Mouse (Mus musculus) layer of hippocampus, adult 2 months (tissue): ENCODE measurements around the gene Pcdh8. TPM values are rescaled to one million over a fixed set of nuclear protein-coding genes. Genes with fewer than 3 reads are reported as not detected.
A peak's percentile ranks its signal among the peaks of the same experiment; 100 is the strongest.

ENCODE experiments used
- DNase-seq, 2 experiments: peaks; one replicate each; pipeline ENCODE4 v3.0.0; 2022; ENCODE audit warnings: low spot score in 2 of 2
- H3K27ac ChIP-seq: fragments of 200-600 bp; 2 replicates; pipeline ENCODE4 v1.8.1; 2022
- H3K4me3 ChIP-seq: fragments of 200-600 bp; 2 replicates; pipeline ENCODE4 v1.8.1; 2022; ENCODE audit warnings: mild to moderate bottlenecking
- CTCF ChIP-seq: fragments of 200-600 bp; conservative IDR thresholded peaks from 2 replicates; pipeline ENCODE4 v1.8.1; 2022; ENCODE audit warnings: antibody characterized with exemption, mild to moderate bottlenecking, moderate library complexity
- total RNA-seq, 2 experiments: library from RNA; stranded (reverse); gene quantifications; 2 replicates each; pipeline ENCODE4 v1.2.3; 2021

The Pcdh8 gene
- total RNA-seq, 2 experiments from 2014 or later = 75.7 to 81.7 TPM

- DNase-seq = peak in 1 of 2 experiments; percentile 24
- TF ChIP-seq CTCF = no peak
- Histone ChIP-seq H3K27ac (peak overlapping the region; percentile 93), H3K4me3 (peak overlapping the region; percentile 68)
Observed at GRCm38 (mm10) chr14:79771802-79772511, 845 bp upstream of the Pcdh8 start.

DNA sequence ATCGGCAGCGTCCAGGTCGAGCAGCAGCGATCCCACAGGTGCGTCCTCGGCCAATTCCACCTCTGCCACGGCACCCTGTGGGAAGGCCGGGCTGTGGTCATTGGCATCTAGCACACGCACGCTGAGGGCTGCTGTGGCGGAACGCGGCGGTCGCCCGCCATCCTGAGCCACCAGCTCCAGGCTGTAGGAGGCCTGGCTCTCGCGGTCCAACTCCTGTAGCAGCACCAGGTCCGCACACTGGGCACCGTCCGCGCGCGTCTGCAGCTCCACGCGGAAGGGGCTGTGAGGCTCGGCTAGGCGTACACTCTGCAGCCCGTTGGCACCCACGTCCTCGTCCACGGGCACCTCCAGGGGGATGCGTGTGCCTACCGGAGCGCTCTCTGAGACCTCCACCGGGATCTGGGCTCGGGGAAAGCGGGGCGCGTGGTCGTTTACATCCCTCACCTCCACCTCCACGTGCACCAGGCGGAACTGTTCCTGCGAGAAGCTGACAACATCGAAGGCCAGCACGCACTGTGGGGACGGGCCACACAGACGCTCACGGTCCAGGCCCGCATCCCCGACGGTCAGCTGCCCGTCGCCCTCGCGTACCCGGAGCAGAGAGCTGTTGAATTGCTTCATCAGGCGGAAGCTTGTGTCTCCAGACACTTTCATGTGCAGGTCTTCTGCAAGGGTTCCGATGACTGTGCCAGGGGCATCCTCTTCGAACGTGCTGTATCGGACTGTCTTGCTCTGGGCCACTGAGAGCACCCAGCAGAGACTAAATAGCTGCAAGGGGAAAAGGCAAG is 612 bp downstream of the Pcdh8 start:
- Histone ChIP-seq H3K27ac (peak overlapping the region; percentile 93), H3K4me3 (peak overlapping the region; percentile 68)
- no peak for TF ChIP-seq CTCF
- DNase-seq = peak in 1 of 2 experiments; percentile 21

DNA sequence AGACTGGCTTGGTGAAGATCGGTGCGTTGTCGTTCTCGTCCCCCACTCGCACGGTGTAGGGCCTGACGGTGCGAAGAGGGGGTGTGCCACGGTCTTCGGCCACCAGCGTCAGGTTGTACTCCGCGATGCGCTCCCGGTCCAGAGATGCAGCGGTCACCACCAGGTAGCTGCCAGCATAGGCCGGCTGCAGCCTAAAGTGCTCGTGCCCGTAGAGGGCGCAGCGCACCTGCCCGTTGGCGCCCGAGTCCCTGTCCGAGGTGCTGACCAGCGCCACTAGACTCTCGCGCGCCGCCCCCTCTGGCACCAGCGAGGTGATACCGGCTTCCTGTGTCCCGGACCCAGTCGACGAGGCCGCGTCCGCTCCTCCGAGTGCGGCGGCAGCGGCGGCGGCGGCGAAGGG is 1.5 kb downstream of the Pcdh8 start:
- TF ChIP-seq CTCF = peak; percentile 80
- peak overlapping the region; percentile 93 for H3K27ac ChIP-seq
- peak overlapping the region; percentile 68 for H3K4me3 ChIP-seq

DNA sequence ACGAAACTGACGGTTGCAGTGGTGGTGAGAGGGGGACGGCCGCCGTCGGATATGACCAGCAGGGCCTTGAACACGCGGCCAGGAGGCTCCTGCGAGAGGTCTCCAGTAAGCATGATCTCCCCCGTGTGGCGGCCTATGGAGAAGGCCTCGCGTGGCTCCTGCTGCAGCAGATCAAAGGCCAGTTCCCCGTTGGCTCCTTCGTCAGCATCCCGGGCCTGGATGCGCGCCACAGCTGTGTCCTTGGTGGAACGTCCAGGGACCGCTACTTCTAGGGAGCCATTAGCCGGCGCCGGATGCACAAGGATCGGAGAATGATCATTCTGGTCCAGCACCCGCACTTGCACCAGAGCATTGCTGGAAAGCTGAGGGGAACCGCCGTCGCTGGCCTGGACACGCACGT is 2.1 kb downstream of the Pcdh8 start:
- TF ChIP-seq CTCF = peak; percentile 65
- peak overlapping the region; percentile 93 for H3K27ac ChIP-seq
- peak overlapping the region; percentile 68 for H3K4me3 ChIP-seq
- DNase-seq = peak in 1 of 2 experiments; percentile 55

More for the DNA sequence above, 1.5 kb downstream of the Pcdh8 start:
- peak in 1 of 2 experiments; percentile 56 for DNase-seq

- Histone ChIP-seq H3K4me3 (peak overlapping the region; percentile 68), H3K27ac (peak overlapping the region; percentile 93)
- peak in 1 of 2 experiments; percentile 14 for DNase-seq
- TF ChIP-seq CTCF = no peak
Observed at GRCm38 (mm10) chr14:79768076-79768830, 2.9 kb downstream of the Pcdh8 start.

DNA sequence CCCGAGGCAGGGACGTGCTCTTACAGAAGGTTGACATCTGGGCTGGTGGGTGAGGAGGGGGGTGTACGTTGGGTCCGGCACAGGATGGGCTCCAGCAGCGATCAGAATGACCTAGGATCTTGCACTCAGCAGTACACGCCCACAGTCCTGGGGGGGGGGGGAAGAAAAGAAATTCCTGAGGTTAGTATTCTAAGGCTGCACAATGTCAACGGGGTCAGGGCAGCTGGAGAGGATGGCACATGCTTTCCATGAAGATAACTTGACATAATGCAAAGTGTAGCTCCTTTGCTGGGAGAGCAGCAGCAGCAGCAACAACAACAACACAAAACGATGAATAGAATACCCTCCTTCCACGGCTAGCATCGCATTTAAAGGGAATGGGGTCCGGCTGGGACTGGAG is 3.5 kb downstream of the Pcdh8 start:
- no peak for TF ChIP-seq CTCF
- Histone ChIP-seq H3K4me3 (peak overlapping the region; percentile 68), H3K27ac (peak overlapping the region; percentile 93)
- no peak for DNase-seq

DNA sequence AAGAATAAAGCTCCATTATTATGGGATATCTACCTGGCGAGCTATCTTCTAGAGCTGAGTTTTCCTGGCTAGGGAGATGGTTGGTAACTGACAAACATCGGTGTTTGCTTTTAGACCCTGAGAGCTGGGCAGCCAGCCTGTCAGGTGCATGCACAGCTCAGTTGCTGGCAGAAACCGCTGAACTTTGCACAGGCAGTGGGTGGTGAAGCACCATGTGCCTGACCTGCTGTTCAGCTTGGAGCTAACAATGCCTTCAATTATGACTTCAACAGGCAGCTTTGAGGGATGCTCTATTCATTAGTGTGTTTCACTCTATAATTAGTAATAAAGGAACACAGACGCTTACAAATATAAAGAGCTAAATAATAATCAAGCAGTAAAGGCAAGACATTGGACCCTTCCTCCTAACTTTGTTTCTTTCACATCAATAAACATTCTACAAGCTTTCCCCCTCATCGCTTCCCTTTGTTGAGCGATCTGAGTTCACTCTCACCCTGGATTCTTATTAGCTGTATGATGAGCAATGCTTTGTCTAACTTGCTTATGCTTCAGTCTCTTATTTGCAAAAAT is 5.8 kb downstream of the Pcdh8 start:
- H3K27ac ChIP-seq = peak overlapping the region; percentile 61
- no peak for DNase-seq
- TF ChIP-seq CTCF = no peak
- no peak overlapping the region for H3K4me3 ChIP-seq

DNA sequence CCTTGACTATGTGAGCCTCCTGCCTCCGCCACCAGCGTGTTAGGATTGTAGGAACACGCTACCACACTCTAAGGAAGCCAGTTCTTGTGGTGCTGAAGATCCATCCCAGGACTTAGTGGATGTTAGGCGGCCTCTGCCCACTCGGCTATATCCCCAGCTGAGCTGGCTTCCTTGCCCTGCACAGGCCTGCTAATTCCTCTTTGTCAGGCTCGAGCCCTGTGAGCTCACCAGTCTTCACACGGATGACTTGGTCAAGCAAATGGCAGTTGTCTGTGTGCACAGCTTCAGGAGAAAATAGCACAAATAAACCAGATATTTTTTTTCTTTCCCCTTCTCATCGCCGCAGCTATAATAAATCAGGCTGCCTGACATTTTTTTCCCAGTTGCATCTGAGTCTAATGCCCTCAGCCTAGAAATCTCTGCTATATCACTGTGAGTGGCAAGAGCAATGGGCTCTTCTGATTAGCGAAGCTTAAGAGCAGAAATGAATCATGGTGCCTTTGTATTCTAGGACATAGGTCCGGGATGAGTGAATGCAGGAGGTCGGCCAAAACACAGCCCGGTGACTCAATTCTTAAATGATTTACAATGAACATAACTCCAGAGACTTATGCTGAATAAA is 16.4 kb downstream of the Pcdh8 start:
- DNase-seq = no peak
- no peak for TF ChIP-seq CTCF
- H3K27ac ChIP-seq = no peak overlapping the region
- no peak overlapping the region for H3K4me3 ChIP-seq

GRCm38 (mm10) chr14:79754157-79754556 is 17.0 kb downstream of the Pcdh8 start:
- TF ChIP-seq CTCF = no peak
- H3K27ac ChIP-seq = no peak overlapping the region
- DNase-seq = no peak
- no peak overlapping the region for H3K4me3 ChIP-seq

GRCm38 (mm10) chr14:79753733-79754132 is 17.4 kb downstream of the Pcdh8 start:
- no peak overlapping the region for H3K4me3 ChIP-seq
- no peak for TF ChIP-seq CTCF
- DNase-seq = no peak
- H3K27ac ChIP-seq = no peak overlapping the region

DNA sequence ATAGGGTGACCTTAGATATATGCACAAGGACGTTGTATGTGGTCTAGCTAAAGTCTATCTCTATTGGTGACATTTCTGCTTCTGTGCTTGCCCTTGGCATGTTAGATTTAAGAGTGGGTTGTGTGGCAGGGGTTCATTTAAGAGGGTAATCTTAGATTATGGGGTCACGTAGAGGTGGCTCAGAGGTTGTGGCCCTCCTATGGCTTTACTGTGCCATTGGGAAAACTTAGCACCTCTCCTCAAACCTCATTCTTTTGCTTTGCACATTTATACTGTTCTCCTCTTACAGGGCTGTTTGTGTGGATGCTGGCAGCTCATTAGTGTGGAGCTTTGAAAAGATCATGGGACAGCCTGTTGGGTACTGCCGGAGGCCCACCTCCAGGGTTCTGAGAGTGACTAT is 30.6 kb downstream of the Pcdh8 start:
- no peak for TF ChIP-seq CTCF
- Histone ChIP-seq H3K4me3 (no peak overlapping the region), H3K27ac (no peak overlapping the region)
- no peak for DNase-seq

DNA sequence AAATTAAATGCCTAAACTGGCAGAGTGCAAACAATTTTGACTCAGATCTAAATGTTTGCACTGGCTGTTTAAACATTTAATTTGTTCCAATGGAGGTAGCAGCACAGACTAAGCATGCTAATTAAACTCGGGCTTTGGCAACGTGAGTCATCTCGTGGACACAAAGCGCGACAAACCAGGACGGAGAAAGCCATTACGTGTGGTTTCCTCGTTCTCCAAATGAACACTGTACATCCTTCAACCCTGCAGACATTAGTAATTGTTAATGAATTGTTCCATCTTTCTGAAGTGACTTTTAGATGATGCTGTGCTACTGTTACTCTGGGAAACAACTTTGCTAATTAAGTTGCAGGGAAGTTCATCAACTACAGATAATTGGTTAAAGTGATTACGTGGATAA is 32.7 kb downstream of the Pcdh8 start:
- no peak overlapping the region for H3K4me3 ChIP-seq
- no peak overlapping the region for H3K27ac ChIP-seq
- no peak for DNase-seq
- TF ChIP-seq CTCF = no peak
